Comparison of ENCODE assay signal across 8 mouse cellular contexts in genomic region chr9:101181962-101182701, GRCm38 (mm10).
A peak's percentile ranks its signal among the peaks of the same experiment; 100 is the strongest.
DNase-seq lines count a peak whose midpoint lies in the region; TF ChIP-seq lines count a peak whose summit lies in the region.

No protein-coding gene starts in this region.

- H3K27ac ChIP-seq in left cerebral cortex, adult 2 months = no peak overlapping the region

- H3K27me3 ChIP-seq in megakaryocyte, embryonic 14.5 days (replicated peaks) = no peaks in the 10 kb centered on the region

- H3K4me1 ChIP-seq in megakaryocyte, embryonic 14.5 days = peaks cover 5% of the 10 kb centered on the region

- H3K9me3 ChIP-seq in megakaryocyte, embryonic 14.5 days = no peaks in the 10 kb centered on the region

- no peak overlapping the region for H3K4me3 ChIP-seq in left cerebral cortex, adult 2 months
- H3K4me3 ChIP-seq in megakaryocyte, embryonic 14.5 days (replicated peaks) = peak overlapping the region; percentile 57

- peak; percentile 38 for DNase-seq in WW6 (ENCODE audit: low read depth, low spot score)
- DNase-seq in cerebellum, postnatal 25 days = peak; percentile 78 to 91
- DNase-seq in gastrocnemius, adult 18-20 months (ENCODE audit: low spot score) = peak; percentile 92
- peak; percentile 69 for DNase-seq in hindlimb bud, embryonic 11.5 days (ENCODE audit: extremely low spot score, low read depth, low spot score)
- DNase-seq in left cerebral cortex, adult 2 months (ENCODE audit: extremely low spot score in 1 of 2, low spot score in 2 of 2) = peak; percentile 83 to 85
- peak; percentile 72 for DNase-seq in right cerebral cortex, postnatal 25 days
- peak; percentile 57 to 84 for DNase-seq in urinary bladder, postnatal 4 days (ENCODE audit: low spot score in 2 of 2)

- peaks cover 21% of the 10 kb centered on the region for H3K36me3 ChIP-seq in megakaryocyte, embryonic 14.5 days (replicated peaks; ENCODE audit: low read length)

- peak; percentile 86 for TF ChIP-seq CTCF in left cerebral cortex, adult 2 months (IDR thresholded peaks at IDR 0.05)

- intact Hi-C loops in left cerebral cortex, adult 2 months (cut with DNase I) = loop anchor here (2.0 to 10.0 kb wide), 6 partner anchors 70 to 1365 kb away; partner anchors contain the start of genes Ephb1 and Ppp2r3a

Comparison
In these comparisons a context has a peak if more than half of its experiments do, and no peak if none do; other contexts are left out.
1. DNase-seq: peak in every context shown above with its lines; median percentile 92 in gastrocnemius, adult 18-20 months; 84 in cerebellum, postnatal 25 days; 84 in left cerebral cortex, adult 2 months; 72 in right cerebral cortex, postnatal 25 days; 70 in urinary bladder, postnatal 4 days; 69 in hindlimb bud, embryonic 11.5 days; 38 in WW6.